Mouse (Mus musculus): ENCODE data around the gene Bbs1.

- no peak for TF ChIP-seq CTCF (IDR thresholded peaks at IDR 0.05; ENCODE audit: extremely low read depth, insufficient read depth, low read length)
- TF ChIP-seq POLR2A (IDR thresholded peaks at IDR 0.05; ENCODE audit: extremely low read depth, insufficient read depth, low read length) = peak; percentile 67
Measured at GRCm38 (mm10) chr19:4905979-4906794, at the start of gene Bbs1.

Data from cortical plate, adult 2 months (tissue).